Mouse (Mus musculus): ENCODE measurements around the gene Cpa2. TPM values are rescaled to one million over a fixed set of nuclear protein-coding genes. Genes with fewer than 3 reads are reported as not detected.

The Cpa2 gene
- total RNA-seq, 2 experiments from 2014 or later: 1.2 to 2.0 TPM

GRCm38 (mm10) chr6:30576477-30577203 lies 35.3 kb downstream of the Cpa2 start:
- DNase-seq (ENCODE audit: low spot score in 2 of 2): no peak

DNA sequence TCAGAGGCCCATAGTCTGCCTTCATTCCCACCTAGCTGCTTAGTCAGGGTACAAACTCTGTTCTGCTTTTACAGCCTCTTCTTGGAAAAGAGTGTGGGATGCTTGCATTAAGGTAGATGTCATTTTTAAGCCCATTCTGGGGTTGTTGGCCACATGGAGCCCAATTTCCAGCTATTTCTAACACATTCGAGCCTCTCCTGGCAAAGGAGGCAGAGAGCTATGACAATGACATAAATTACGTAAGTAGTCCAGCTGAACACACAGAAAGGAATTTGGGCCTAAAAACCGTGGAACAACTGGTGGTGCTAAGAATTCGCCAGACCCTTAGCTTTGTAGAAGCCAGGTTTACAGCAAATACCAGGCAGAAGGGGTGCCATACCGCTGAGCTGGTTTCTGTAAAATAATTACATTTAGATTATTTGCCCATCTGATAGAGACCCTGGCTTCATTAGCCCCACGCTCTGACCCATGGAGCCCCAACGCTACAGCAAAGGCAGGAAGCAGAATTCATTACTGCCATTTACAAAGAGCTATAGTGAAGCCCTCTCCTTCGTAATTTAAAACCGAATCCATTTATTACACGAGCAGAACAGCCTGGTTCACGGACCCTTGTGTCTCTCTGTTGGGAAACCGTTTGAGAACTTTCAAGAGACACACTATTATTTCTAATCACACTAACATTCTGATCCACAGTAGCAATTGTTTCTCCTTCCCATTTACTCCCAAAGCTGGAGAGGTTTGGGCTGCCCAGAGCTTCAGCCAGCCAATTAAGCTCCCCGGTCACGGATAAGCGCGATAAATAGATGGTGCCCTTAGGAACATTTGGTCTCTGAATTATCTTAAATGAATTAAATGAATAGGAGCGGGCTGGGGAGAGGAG lies 38.8 kb downstream of the Cpa2 start:
- no peak for DNase-seq (ENCODE audit: low spot score in 2 of 2)

GRCm38 (mm10) chr6:30580841-30581176 lies 39.4 kb downstream of the Cpa2 start:
- DNase-seq (ENCODE audit: low spot score in 2 of 2): no peak

DNA sequence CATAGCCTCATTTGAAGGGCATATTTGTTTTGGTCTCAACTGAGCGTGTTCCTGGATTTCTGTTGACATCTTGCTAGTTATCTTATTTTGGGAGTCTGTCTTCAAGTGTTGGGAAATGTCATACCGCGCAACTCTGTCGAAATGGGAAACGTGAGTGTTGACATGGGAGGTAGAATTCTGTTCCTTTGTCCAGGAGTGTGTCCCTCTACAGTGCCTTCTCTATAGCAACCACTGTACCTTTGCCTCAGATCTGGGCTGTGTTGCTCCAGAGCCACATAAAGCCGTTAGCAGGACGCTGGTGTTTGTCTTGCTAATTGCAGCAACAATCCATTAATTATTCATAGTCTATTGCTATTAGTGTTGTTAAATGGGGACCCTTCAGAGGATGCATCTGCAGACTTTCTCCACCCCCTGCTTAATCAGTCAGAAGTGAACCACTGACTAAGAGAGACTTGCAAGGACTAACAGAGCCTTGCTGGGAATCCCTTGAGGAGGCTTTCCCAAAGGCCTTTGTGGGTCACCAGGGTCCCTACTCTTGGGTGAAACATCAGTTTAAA lies 45.6 kb downstream of the Cpa2 start:
- no peak for DNase-seq (ENCODE audit: low spot score in 2 of 2)

- DNase-seq (ENCODE audit: low spot score in 2 of 2): no peak
Measured at GRCm38 (mm10) chr6:30589819-30590218, 48.4 kb downstream of the Cpa2 start.

- no peak for DNase-seq (ENCODE audit: low spot score in 2 of 2)
Measured at GRCm38 (mm10) chr6:30591851-30592404, 50.5 kb downstream of the Cpa2 start.

GRCm38 (mm10) chr6:30592417-30592974 lies 51.1 kb downstream of the Cpa2 start:
- no peak for DNase-seq (ENCODE audit: low spot score in 2 of 2)

DNA sequence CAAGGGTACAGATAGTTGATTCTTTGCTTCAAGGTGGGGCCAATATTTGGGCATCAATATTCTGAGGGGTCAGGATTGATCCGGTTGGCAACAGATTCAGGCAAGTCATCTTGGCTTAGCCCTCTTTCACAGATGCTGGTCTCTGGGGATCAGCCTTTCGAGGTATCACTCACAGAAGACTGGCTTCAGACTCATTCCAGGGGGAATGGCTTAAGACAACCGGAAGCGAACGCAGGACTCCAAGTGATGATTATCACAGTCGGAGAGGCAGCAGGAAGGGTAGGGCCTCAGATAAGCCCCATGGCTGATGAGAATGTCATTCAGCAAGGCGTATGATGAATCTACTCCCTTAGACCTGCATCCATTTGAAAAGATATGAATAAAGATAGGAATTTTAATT lies 53.0 kb downstream of the Cpa2 start:
- no peak for DNase-seq (ENCODE audit: low spot score in 2 of 2)

DNA sequence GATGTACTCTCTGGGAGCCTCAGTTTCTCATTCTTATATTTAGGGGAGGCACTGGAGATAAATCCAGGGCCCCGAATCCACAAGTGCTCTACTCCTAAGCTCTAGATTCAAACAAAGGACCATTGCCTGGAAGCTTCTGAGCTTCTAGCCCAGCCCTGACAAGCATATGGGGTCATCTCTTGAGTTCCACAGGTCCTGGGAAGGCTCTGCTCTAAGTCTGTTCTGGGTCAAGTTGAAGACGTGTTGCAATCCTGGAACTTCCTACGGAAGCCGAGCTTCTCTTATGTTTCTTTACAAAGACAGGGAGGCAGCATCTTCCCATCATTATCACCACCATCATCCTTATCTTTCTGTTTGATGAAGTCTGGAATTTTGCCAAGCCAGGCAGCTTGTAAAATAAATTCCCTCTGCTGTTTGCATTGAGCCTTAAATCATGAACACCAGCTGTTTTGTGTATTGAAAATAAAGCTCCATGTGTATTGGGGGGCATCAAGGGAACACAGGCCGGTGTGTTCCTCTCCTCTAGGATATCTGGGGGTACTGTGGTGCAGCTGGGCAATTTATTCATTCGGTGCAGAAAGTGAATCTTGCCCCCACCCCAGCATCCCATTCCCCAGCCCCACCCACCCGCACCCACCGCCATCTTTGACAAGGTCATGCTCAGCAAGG lies 55.0 kb downstream of the Cpa2 start:
- no peak for DNase-seq (ENCODE audit: low spot score in 2 of 2)

GRCm38 (mm10) chr6:30600033-30600432 lies 58.7 kb downstream of the Cpa2 start:
- DNase-seq (ENCODE audit: low spot score in 2 of 2): no peak

DNA sequence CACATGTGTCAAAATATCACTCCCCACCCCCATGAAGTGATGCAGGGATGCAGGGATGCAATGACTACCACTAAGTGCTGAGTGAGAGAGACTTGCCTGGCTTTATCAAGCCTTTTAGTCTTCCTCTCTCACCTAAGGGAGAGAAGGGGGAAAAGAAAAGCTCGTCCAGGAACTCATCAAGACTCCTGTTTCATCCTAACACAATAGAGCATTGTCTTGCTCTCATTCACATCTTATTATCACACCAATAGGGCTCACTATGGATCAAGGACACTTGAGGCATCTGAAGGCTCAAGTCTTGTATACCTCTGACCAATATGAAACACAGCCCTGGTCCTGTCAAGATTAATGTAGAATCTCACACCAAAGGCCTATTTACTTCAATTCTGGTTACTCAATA lies 59.6 kb downstream of the Cpa2 start:
- DNase-seq (ENCODE audit: low spot score in 2 of 2): no peak

GRCm38 (mm10) chr6:30604342-30604867 lies 63.0 kb downstream of the Cpa2 start:
- DNase-seq (ENCODE audit: low spot score in 2 of 2): no peak

- DNase-seq (ENCODE audit: low spot score in 2 of 2): no peak
Measured at GRCm38 (mm10) chr6:30605111-30605510, 63.7 kb downstream of the Cpa2 start.

- no peak for DNase-seq (ENCODE audit: low spot score in 2 of 2)
Measured at GRCm38 (mm10) chr6:30605672-30606071, 64.3 kb downstream of the Cpa2 start.

DNA sequence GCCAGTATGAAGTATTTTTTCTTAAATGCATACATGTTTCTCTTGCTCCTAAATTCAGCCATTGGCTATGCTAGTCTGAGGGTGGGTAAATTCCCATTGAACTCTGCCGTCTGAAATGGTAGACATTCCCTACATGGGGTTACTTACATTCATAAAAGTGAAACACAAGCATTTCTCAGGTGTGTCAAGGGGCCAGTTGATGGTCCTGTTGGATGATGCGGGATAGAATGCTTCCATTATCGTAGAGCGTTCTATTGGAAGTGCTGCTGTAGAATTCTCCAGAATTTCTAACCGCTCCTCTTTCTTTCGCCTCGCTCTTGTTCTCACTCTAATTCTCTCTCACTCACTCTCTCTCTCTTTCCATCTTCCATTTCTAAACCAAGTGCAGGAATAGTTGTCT lies 69.3 kb downstream of the Cpa2 start, which contains the start of gene Cpa5:
Cpa5 (plus strand) TSS at position 301 of the 400 bp plus-strand sequence.
- no peak for DNase-seq (ENCODE audit: low spot score in 2 of 2)

DNA sequence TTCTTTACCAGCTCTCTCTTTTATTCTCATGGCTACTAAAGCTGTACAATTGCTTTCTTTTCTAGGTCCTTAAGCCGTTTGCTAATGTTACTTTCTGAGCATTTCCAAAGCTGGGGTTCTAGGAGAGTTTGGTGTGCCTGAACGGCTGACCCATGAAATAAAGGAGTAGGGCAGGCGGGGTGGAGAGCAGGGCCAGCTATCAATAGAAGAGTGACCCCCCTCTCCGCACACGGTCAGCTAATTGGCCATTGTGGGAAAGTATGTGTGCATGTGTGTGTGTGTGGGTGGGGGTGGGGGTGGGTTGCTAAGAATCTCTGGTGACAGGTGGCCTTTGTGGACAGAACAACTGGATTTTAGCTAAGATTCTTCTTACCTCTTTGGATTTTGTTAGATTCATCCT lies 69.8 kb downstream of the Cpa2 start:
- no peak for DNase-seq (ENCODE audit: low spot score in 2 of 2)
